9 mouse cellular contexts compared by ENCODE assay signal in genomic region chr13:69459657-69460458, GRCm38 (mm10).
DNase-seq lines count a peak whose midpoint lies in the region; ATAC-seq and TF ChIP-seq lines count a peak whose summit lies in the region.
"Had no signal": no experiment of that assay in that cellular context is flagged by ENCODE, and none has a peak within 500 bp of the region (broad histone marks: within the 10 kb centered on the region; RNA-seq: fewer than 3 reads in every experiment).

No protein-coding gene starts in this region.

- no peak overlapping the region for H3K27ac ChIP-seq in heart, postnatal 0 days (ENCODE audit: low read depth)
- no peak overlapping the region for H3K27ac ChIP-seq in heart, embryonic 11.5 days (ENCODE audit: low read depth, low read length)
- no peak overlapping the region for H3K27ac ChIP-seq in ES-Bruce4 (ENCODE audit: insufficient read depth, low read length)
- no peak overlapping the region for H3K27ac ChIP-seq in midbrain, postnatal 0 days (ENCODE audit: low read depth, low read length)
- H3K27ac ChIP-seq: limb, embryonic 12.5 days had no signal

- intact Hi-C loops in gastrocnemius, postnatal 14 days (cut with DNase I; ENCODE audit: low total_unique reads), result loop anchor here (5.0 kb wide), 2 partner anchors 73 to 458 kb away; no protein-coding TSS in a partner anchor

- 15% methylated on average over 8 of the region's 8 CpGs for WGBS in heart, postnatal 0 days
- 14% methylated on average over 8 of the region's 8 CpGs for WGBS in heart, embryonic 11.5 days (ENCODE audit: insufficient replicate concordance)
- 15% methylated on average over 8 of the region's 8 CpGs for WGBS in midbrain, postnatal 0 days

- no peaks in the 10 kb centered on the region for H3K36me3 ChIP-seq in heart, postnatal 0 days (replicated peaks; ENCODE audit: control insufficient read depth, insufficient read depth, low read length)
- H3K36me3 ChIP-seq in heart, embryonic 11.5 days (ENCODE audit: control insufficient read depth, insufficient read depth, low read length), result no peaks in the 10 kb centered on the region
- H3K36me3 ChIP-seq in ES-Bruce4 (ENCODE audit: control insufficient read depth, insufficient read depth, low read length, poor library complexity, severe bottlenecking), result no peaks in the 10 kb centered on the region
- H3K36me3 ChIP-seq in midbrain, postnatal 0 days (ENCODE audit: insufficient read depth, low read length), result no peaks in the 10 kb centered on the region
- H3K36me3 ChIP-seq: limb, embryonic 12.5 days had no signal

- no peak for TF ChIP-seq POLR2A in ES-Bruce4 (IDR thresholded peaks at IDR 0.05; ENCODE audit: insufficient read depth, low read length)

- TF ChIP-seq CTCF in heart, postnatal 0 days (IDR thresholded peaks at IDR 0.05; ENCODE audit: low read depth), result peak; percentile 69
- TF ChIP-seq CTCF in ES-Bruce4 (IDR thresholded peaks at IDR 0.05; ENCODE audit: low read depth, low read length), result peak; percentile 84
- TF ChIP-seq CTCF in midbrain, postnatal 0 days (IDR thresholded peaks at IDR 0.05), result peak; percentile 89

- DNase-seq in heart, postnatal 0 days (ENCODE audit: low spot score), result peak; percentile 36
- DNase-seq in cerebellum, postnatal 10 days, result peak; percentile 78 to 79
- peak; percentile 62 for DNase-seq in gastrocnemius, postnatal 14 days
- DNase-seq in layer of hippocampus, postnatal 36 days, result peak; percentile 59 to 70
- DNase-seq in midbrain, postnatal 0 days (ENCODE audit: low spot score), result peak; percentile 74
- no peak for DNase-seq in spleen, adult 12 weeks (ENCODE audit: low spot score)

- no peak overlapping the region for H3K4me3 ChIP-seq in heart, postnatal 0 days (ENCODE audit: low read depth, low read length)
- H3K4me3 ChIP-seq in heart, embryonic 11.5 days (ENCODE audit: low read depth, low read length), result no peak overlapping the region
- H3K4me3 ChIP-seq in ES-Bruce4 (ENCODE audit: low read depth, low read length), result no peak overlapping the region
- no peak overlapping the region for H3K4me3 ChIP-seq in midbrain, postnatal 0 days (ENCODE audit: low read depth, low read length)
- H3K4me3 ChIP-seq: limb, embryonic 12.5 days had no signal

- no peak for TF ChIP-seq EP300 in heart, postnatal 0 days (IDR thresholded peaks at IDR 0.05; ENCODE audit: low read depth)
- no peak for TF ChIP-seq EP300 in ES-Bruce4 (IDR thresholded peaks at IDR 0.05; ENCODE audit: insufficient read depth, low read depth, low read length)

- no peak overlapping the region for H3K4me2 ChIP-seq in heart, postnatal 0 days (ENCODE audit: low read depth, low read length)
- no peak overlapping the region for H3K4me2 ChIP-seq in heart, embryonic 11.5 days
- no peak overlapping the region for H3K4me2 ChIP-seq in midbrain, postnatal 0 days (ENCODE audit: low read depth, low read length, poor library complexity, severe bottlenecking)
- H3K4me2 ChIP-seq: limb, embryonic 12.5 days had no signal

- no peaks in the 10 kb centered on the region for H3K9me3 ChIP-seq in heart, postnatal 0 days (replicated peaks; ENCODE audit: control insufficient read depth, low read length)
- no peaks in the 10 kb centered on the region for H3K9me3 ChIP-seq in heart, embryonic 11.5 days (replicated peaks; ENCODE audit: control insufficient read depth, low read length)
- H3K9me3 ChIP-seq in ES-Bruce4 (replicated peaks; ENCODE audit: control insufficient read depth, insufficient read depth, low read length, poor library complexity, severe bottlenecking), result no peaks in the 10 kb centered on the region
- H3K9me3 ChIP-seq in midbrain, postnatal 0 days (ENCODE audit: low read length), result no peaks in the 10 kb centered on the region
- H3K9me3 ChIP-seq: limb, embryonic 12.5 days had no signal

- no peaks in the 10 kb centered on the region for H3K4me1 ChIP-seq in heart, postnatal 0 days (ENCODE audit: control insufficient read depth, insufficient read depth)
- H3K4me1 ChIP-seq in heart, embryonic 11.5 days (ENCODE audit: control insufficient read depth, insufficient read depth, low read length), result no peaks in the 10 kb centered on the region
- no peaks in the 10 kb centered on the region for H3K4me1 ChIP-seq in ES-Bruce4 (ENCODE audit: control insufficient read depth, insufficient read depth, low read length)
- H3K4me1 ChIP-seq in midbrain, postnatal 0 days (ENCODE audit: insufficient read depth, low read length), result no peaks in the 10 kb centered on the region

- no peak overlapping the region for H3K9ac ChIP-seq in heart, postnatal 0 days (replicated peaks; ENCODE audit: low read depth, low read length)
- no peak overlapping the region for H3K9ac ChIP-seq in heart, embryonic 11.5 days (ENCODE audit: low read depth, low read length)
- no peak overlapping the region for H3K9ac ChIP-seq in ES-Bruce4 (ENCODE audit: low read depth, poor library complexity, severe bottlenecking)
- no peak overlapping the region for H3K9ac ChIP-seq in midbrain, postnatal 0 days (replicated peaks; ENCODE audit: low read length, poor library complexity, severe bottlenecking)
- H3K9ac ChIP-seq: limb, embryonic 12.5 days had no signal

- no peak for ATAC-seq in heart, postnatal 0 days (ENCODE audit: insufficient read depth, low read depth)
- ATAC-seq in heart, embryonic 11.5 days (replicated peaks; ENCODE audit: insufficient number of reproducible peaks, low FRiP score, low TSS enrichment), result no peak
- ATAC-seq in midbrain, postnatal 0 days (ENCODE audit: low FRiP score), result no peak

- H3K27me3 ChIP-seq in heart, postnatal 0 days (ENCODE audit: control insufficient read depth, insufficient read depth, low read length), result no peaks in the 10 kb centered on the region
- no peaks in the 10 kb centered on the region for H3K27me3 ChIP-seq in heart, embryonic 11.5 days (ENCODE audit: control insufficient read depth, insufficient read depth, low read length)
- H3K27me3 ChIP-seq in ES-Bruce4 (ENCODE audit: control insufficient read depth, insufficient read depth, low read length, poor library complexity, severe bottlenecking), result no peaks in the 10 kb centered on the region
- H3K27me3 ChIP-seq in midbrain, postnatal 0 days (ENCODE audit: insufficient read depth, low read length), result no peaks in the 10 kb centered on the region
- H3K27me3 ChIP-seq: limb, embryonic 12.5 days had no signal
